Comparison of ENCODE assay signal across 7 mouse cellular contexts in the genomic region with DNA sequence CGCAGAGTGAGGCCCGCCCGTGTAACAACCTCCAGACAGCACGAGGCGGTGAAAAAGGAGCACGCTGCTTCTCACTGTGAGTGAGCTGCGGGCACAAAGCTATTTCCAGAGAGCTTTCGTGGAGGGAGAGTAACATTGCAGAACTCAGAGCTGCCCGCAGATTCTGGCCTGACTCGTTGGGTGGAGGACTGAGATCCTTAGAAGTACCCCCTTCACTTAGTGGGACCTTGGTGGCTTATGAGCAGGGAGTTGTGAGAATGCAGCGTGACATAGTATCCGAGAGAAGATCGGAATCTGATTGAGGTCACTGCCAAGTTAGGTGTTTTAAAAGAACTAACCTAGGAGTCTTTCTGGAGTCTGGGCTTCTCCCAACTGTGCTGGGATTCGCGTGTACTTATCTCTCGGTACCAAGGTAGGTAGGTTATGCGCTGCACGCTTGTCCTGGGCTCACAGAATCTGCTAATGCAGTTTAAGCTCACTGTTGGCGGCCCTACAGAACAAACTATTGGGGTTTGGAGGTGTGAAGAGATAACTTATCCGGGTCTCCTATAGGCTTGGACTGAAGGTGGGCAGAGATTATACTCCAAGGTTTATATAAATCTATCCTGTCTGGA. TPM values are rescaled to one million over a fixed set of nuclear protein-coding genes. Genes with fewer than 3 reads are reported as not detected.
DNase-seq lines count a peak whose midpoint lies in the region; ATAC-seq and TF ChIP-seq lines count a peak whose summit lies in the region.

No protein-coding gene starts in this region.

- peak; percentile 26; the same call in 1 of the 2 replicates for ATAC-seq in erythroid progenitor cell, adult 5-6 weeks (replicated peaks; ENCODE audit: low FRiP score, poor library complexity, severe bottlenecking)
- ATAC-seq in intestine, embryonic 14.5 days (replicated peaks; ENCODE audit: low FRiP score, low TSS enrichment, low read depth) = peak; percentile 30; the same call in 1 of the 2 replicates
- ATAC-seq in midbrain, embryonic 12.5 days (ENCODE audit: low FRiP score, low read depth) = 0 out of 2 replicates have a peak, but pooled peaks have one; percentile 3

- peak overlapping the region; percentile 74 for H3K4me3 ChIP-seq in spleen, adult 2 months (ENCODE audit: extremely low read depth, insufficient read depth, insufficient read length)
- H3K4me3 ChIP-seq in intestine, embryonic 14.5 days (ENCODE audit: low read depth, low read length) = peak overlapping the region; percentile 96
- peak overlapping the region; percentile 95 for H3K4me3 ChIP-seq in midbrain, embryonic 12.5 days

- no peak for TF ChIP-seq POLR2A in spleen, adult 2 months (IDR thresholded peaks at IDR 0.05; ENCODE audit: low read depth, low read length)

- under 1% methylated on average over 20 of the region's 20 CpGs for WGBS in spleen, adult 2 months
- WGBS in intestine, embryonic 14.5 days = under 1% methylated on average over 20 of the region's 20 CpGs
- WGBS in midbrain, embryonic 12.5 days = under 1% methylated on average over 20 of the region's 20 CpGs

- peaks cover 2% of the 10 kb centered on the region; the same call in 1 of the 2 replicates for H3K4me1 ChIP-seq in spleen, adult 2 months (ENCODE audit: control insufficient read depth, insufficient read depth, insufficient read length)
- peaks cover 17% of the 10 kb centered on the region for H3K4me1 ChIP-seq in intestine, embryonic 14.5 days (replicated peaks; ENCODE audit: control insufficient read depth, insufficient read depth, low read length)
- peaks cover 24% of the 10 kb centered on the region for H3K4me1 ChIP-seq in midbrain, embryonic 12.5 days

- no peaks in the 10 kb centered on the region for H3K27me3 ChIP-seq in spleen, adult 2 months (ENCODE audit: control insufficient read depth, insufficient read depth, low read length)
- H3K27me3 ChIP-seq in intestine, embryonic 14.5 days (replicated peaks; ENCODE audit: control insufficient read depth, insufficient read depth, low read length) = no peaks in the 10 kb centered on the region
- H3K27me3 ChIP-seq in midbrain, embryonic 12.5 days = no peaks in the 10 kb centered on the region

- peak overlapping the region; percentile 96 for H3K4me2 ChIP-seq in intestine, embryonic 14.5 days (ENCODE audit: low read length)
- peak overlapping the region; percentile 91 for H3K4me2 ChIP-seq in midbrain, embryonic 12.5 days (replicated peaks)

- no peak for TF ChIP-seq CTCF in spleen, adult 2 months (IDR thresholded peaks at IDR 0.05; ENCODE audit: extremely low read depth, insufficient read depth, insufficient read length, insufficient replicate concordance)

- H3K27ac ChIP-seq in spleen, adult 2 months (ENCODE audit: insufficient read depth, low read length) = peak overlapping the region; percentile 22
- H3K27ac ChIP-seq in intestine, embryonic 14.5 days (ENCODE audit: low read depth) = peak overlapping the region; percentile 76
- H3K27ac ChIP-seq in midbrain, embryonic 12.5 days (replicated peaks) = peak overlapping the region; percentile 30; the same call in 1 of the 2 replicates

- H3K9me3 ChIP-seq in intestine, embryonic 14.5 days (ENCODE audit: control insufficient read depth, low read length) = no peaks in the 10 kb centered on the region
- H3K9me3 ChIP-seq in midbrain, embryonic 12.5 days = no peaks in the 10 kb centered on the region

- peaks cover 2% of the 10 kb centered on the region for H3K36me3 ChIP-seq in spleen, adult 2 months (ENCODE audit: control insufficient read depth, insufficient read depth, low read length)
- H3K36me3 ChIP-seq in intestine, embryonic 14.5 days (ENCODE audit: control insufficient read depth, insufficient read depth, low read length) = peaks cover 17% of the 10 kb centered on the region
- peaks cover 18% of the 10 kb centered on the region for H3K36me3 ChIP-seq in midbrain, embryonic 12.5 days

- no peak for DNase-seq in spleen, adult 2 months (ENCODE audit: low read depth in 1 of 2, low spot score in 2 of 2)
- no peak for DNase-seq in spleen, postnatal 36 days (ENCODE audit: low spot score in 2 of 2)
- DNase-seq in intestine, embryonic 14.5 days (ENCODE audit: low spot score) = no peak
- no peak for DNase-seq in embryo, embryonic 10 days (ENCODE audit: low spot score)
- no peak for DNase-seq in retina, postnatal 1 day

- peak overlapping the region; percentile 71 for H3K9ac ChIP-seq in intestine, embryonic 14.5 days (ENCODE audit: low read length)
- H3K9ac ChIP-seq in midbrain, embryonic 12.5 days (replicated peaks) = peak overlapping the region; percentile 79

RNA-seq across cellular contexts. Expression of a gene that starts 0.4 kb away (rescaled TPM):
- polyA plus RNA-seq in spleen, adult 2 months (2012; rRNA removed) = 11.5 and 11.8 TPM in 2 replicates
- 25.2 and 57.3 TPM in 2 replicates for total RNA-seq in erythroid progenitor cell, adult 5-6 weeks (2015; ENCODE audit: low replicate concordance)
- total RNA-seq in erythroid progenitor cell, adult 5-6 weeks (2017; ENCODE audit: low replicate concordance) = 35.6 and 66.1 TPM in 2 replicates
- polyA plus RNA-seq in intestine, embryonic 14.5 days (2014; fragmentation: Nextera tagmentation; extraction: Ambion mirVana) = 96.1 and 101 TPM in 2 replicates
- 94.6 and 97.5 TPM in 2 replicates for polyA plus RNA-seq in midbrain, embryonic 12.5 days (2016; fragmentation: Nextera tagmentation; extraction: Ambion mirVana)

RNA-seq across cellular contexts. Expression of a gene that starts 29.5 kb away (rescaled TPM):
- 0.87 and 1.4 TPM in 2 replicates for polyA plus RNA-seq in spleen, adult 2 months (2012; rRNA removed)
- total RNA-seq in erythroid progenitor cell, adult 5-6 weeks (2015; ENCODE audit: low replicate concordance) = 7.6 and 26.4 TPM in 2 replicates
- 3.3 and 4.4 TPM in 2 replicates for total RNA-seq in erythroid progenitor cell, adult 5-6 weeks (2017; ENCODE audit: low replicate concordance)
- polyA plus RNA-seq in intestine, embryonic 14.5 days (2014; fragmentation: Nextera tagmentation; extraction: Ambion mirVana) = 15.4 and 16.1 TPM in 2 replicates
- 24.7 and 26.9 TPM in 2 replicates for polyA plus RNA-seq in midbrain, embryonic 12.5 days (2016; fragmentation: Nextera tagmentation; extraction: Ambion mirVana)

RNA-seq across cellular contexts. Expression of a gene that starts 29.8 kb away (rescaled TPM):
- 0.23 and 0.29 TPM in 2 replicates for polyA plus RNA-seq in spleen, adult 2 months (2012; rRNA removed)
- total RNA-seq in erythroid progenitor cell, adult 5-6 weeks (2015; ENCODE audit: low replicate concordance) = 77.5 and 87.2 TPM in 2 replicates
- 75.9 and 127 TPM in 2 replicates for total RNA-seq in erythroid progenitor cell, adult 5-6 weeks (2017; ENCODE audit: low replicate concordance)
- polyA plus RNA-seq in intestine, embryonic 14.5 days (2014; fragmentation: Nextera tagmentation; extraction: Ambion mirVana) = 28.3 and 29.3 TPM in 2 replicates
- 25.2 and 26.5 TPM in 2 replicates for polyA plus RNA-seq in midbrain, embryonic 12.5 days (2016; fragmentation: Nextera tagmentation; extraction: Ambion mirVana)

Comparison
In these comparisons a context has a peak if more than half of its experiments do, and no peak if none do; other contexts are left out.
1. H3K27ac ChIP-seq: peak in every context shown above with its lines; median percentile 76 in intestine, embryonic 14.5 days; 30 in midbrain, embryonic 12.5 days; 22 in spleen, adult 2 months.
2. RNA of a gene that starts 29.8 kb away (polyA plus RNA-seq): 28.3 to 29.3 TPM in intestine, embryonic 14.5 days and 25.2 to 26.5 TPM in midbrain, embryonic 12.5 days; 0.23 to 0.29 TPM in spleen, adult 2 months; every median in the first group is over 10 times any median in the second.
3. Peak in every context shown above with its lines, with median percentiles within 50 percentile points of each other: H3K4me3 ChIP-seq and ATAC-seq.